ENCODE assay signal across 8 mouse cellular contexts in genomic region chr9:42123204-42123603, GRCm38 (mm10). TPM values are rescaled to one million over a fixed set of nuclear protein-coding genes. Genes with fewer than 3 reads are reported as not detected.
DNase-seq lines count a peak whose midpoint lies in the region; ATAC-seq and TF ChIP-seq lines count a peak whose summit lies in the region.

No protein-coding gene starts in this region.

- intact Hi-C loops in gastrocnemius, adult 2 months (cut with DNase I), result loop anchor here (5.0 kb wide), 3 partner anchors 36 to 126 kb away; no protein-coding TSS in a partner anchor

- H3K36me3 ChIP-seq in spleen, adult 2 months (ENCODE audit: control insufficient read depth, insufficient read depth, low read length), result no peaks in the 10 kb centered on the region
- H3K36me3 ChIP-seq in liver, embryonic 12.5 days, result no peaks in the 10 kb centered on the region
- H3K36me3 ChIP-seq in stomach, embryonic 16.5 days (ENCODE audit: control insufficient read depth, insufficient read depth, low read length), result no peaks in the 10 kb centered on the region

- H3K9me3 ChIP-seq in liver, embryonic 12.5 days (replicated peaks), result no peaks in the 10 kb centered on the region
- H3K9me3 ChIP-seq in stomach, embryonic 16.5 days (replicated peaks; ENCODE audit: control insufficient read depth, low read length), result no peaks in the 10 kb centered on the region

- peaks cover 24% of the 10 kb centered on the region; the same call in 1 of the 2 replicates for H3K4me1 ChIP-seq in spleen, adult 2 months (ENCODE audit: control insufficient read depth, insufficient read depth, insufficient read length)
- 0 out of 2 replicates have a peak, but pooled peaks cover 8% of the 10 kb centered on the region for H3K4me1 ChIP-seq in liver, embryonic 12.5 days
- H3K4me1 ChIP-seq in stomach, embryonic 16.5 days (ENCODE audit: control insufficient read depth, insufficient read depth, low read length), result peaks cover 23% of the 10 kb centered on the region

- H3K9ac ChIP-seq in liver, embryonic 12.5 days, result no peak overlapping the region
- peak overlapping the region; percentile 91 for H3K9ac ChIP-seq in stomach, embryonic 16.5 days (ENCODE audit: low read length)

- ATAC-seq in liver, embryonic 12.5 days, result no peak
- no peak for ATAC-seq in stomach, embryonic 16.5 days (ENCODE audit: insufficient read depth, low FRiP score)

- 65% methylated on average over 11 of the region's 11 CpGs for WGBS in spleen, adult 2 months
- WGBS in liver, embryonic 12.5 days (ENCODE audit: insufficient replicate concordance), result 25% methylated on average over 11 of the region's 11 CpGs
- 25% methylated on average over 11 of the region's 11 CpGs for WGBS in stomach, embryonic 16.5 days

- peak overlapping the region; percentile 97 for H3K4me3 ChIP-seq in gastrocnemius, adult 2 months
- H3K4me3 ChIP-seq in spleen, adult 2 months (ENCODE audit: extremely low read depth, insufficient read depth, insufficient read length), result peak overlapping the region; percentile 89
- H3K4me3 ChIP-seq in liver, embryonic 12.5 days, result peak overlapping the region; percentile 59
- peak overlapping the region; percentile 82 for H3K4me3 ChIP-seq in stomach, embryonic 16.5 days (replicated peaks; ENCODE audit: low read length)

- H3K27me3 ChIP-seq in spleen, adult 2 months (ENCODE audit: control insufficient read depth, insufficient read depth, low read length), result no peaks in the 10 kb centered on the region
- peaks cover 53% of the 10 kb centered on the region for H3K27me3 ChIP-seq in liver, embryonic 12.5 days (replicated peaks)
- H3K27me3 ChIP-seq in stomach, embryonic 16.5 days (ENCODE audit: control insufficient read depth, insufficient read depth, low read length), result no peaks in the 10 kb centered on the region

- H3K4me2 ChIP-seq in liver, embryonic 12.5 days, result peak overlapping the region; percentile 75
- peak overlapping the region; percentile 91 for H3K4me2 ChIP-seq in stomach, embryonic 16.5 days (ENCODE audit: low read depth, low read length)

- no peak for DNase-seq in gastrocnemius, adult 2 months
- DNase-seq in gastrocnemius, adult 18-20 months (ENCODE audit: low spot score), result no peak
- no peak for DNase-seq in spleen, adult 2 months (ENCODE audit: low read depth in 1 of 2, low spot score in 2 of 2)
- DNase-seq in spleen, postnatal 36 days (ENCODE audit: low spot score in 2 of 2), result no peak
- DNase-seq in adrenal gland, postnatal 10 days, result no peak
- DNase-seq in layer of hippocampus, postnatal 14 days (ENCODE audit: low spot score in 2 of 2), result no peak

- no peak for TF ChIP-seq POLR2A in spleen, adult 2 months (IDR thresholded peaks at IDR 0.05; ENCODE audit: low read depth, low read length)

- peak overlapping the region; percentile 89 for H3K27ac ChIP-seq in gastrocnemius, adult 2 months
- peak overlapping the region; percentile 89; the same call in 1 of the 2 replicates for H3K27ac ChIP-seq in spleen, adult 2 months (ENCODE audit: insufficient read depth, low read length)
- H3K27ac ChIP-seq in liver, embryonic 12.5 days, result no peak overlapping the region
- peak overlapping the region; percentile 81; the same call in 1 of the 2 replicates for H3K27ac ChIP-seq in stomach, embryonic 16.5 days (ENCODE audit: low read length)

- no peak for TF ChIP-seq CTCF in gastrocnemius, adult 2 months (IDR thresholded peaks at IDR 0.05)
- no peak for TF ChIP-seq CTCF in spleen, adult 2 months (IDR thresholded peaks at IDR 0.05; ENCODE audit: extremely low read depth, insufficient read depth, insufficient read length, insufficient replicate concordance)

RNA-seq across cellular contexts. Expression of gene Sorl1, which starts 0.9 kb away (rescaled TPM):
- 10 to 100 TPM; 38.7 to 43.4 TPM for total RNA-seq in gastrocnemius, adult 2 months (2021)
- 10 to 100 TPM; 37.8 to 38.9 TPM for total RNA-seq in gastrocnemius, adult 18-20 months (2021)
- 69.7 and 93.6 TPM in 2 replicates for polyA plus RNA-seq in spleen, adult 2 months (2012; rRNA removed)
- 0.98 and 1.3 TPM in 2 replicates for polyA plus RNA-seq in liver, embryonic 12.5 days (2016; fragmentation: Nextera tagmentation; extraction: Ambion mirVana)
- 12.0 and 12.9 TPM in 2 replicates for polyA plus RNA-seq in stomach, embryonic 16.5 days (2015; fragmentation: Nextera tagmentation; extraction: Ambion mirVana)
- 10 to 100 TPM; 10.4 to 17.5 TPM for total RNA-seq in adrenal gland, postnatal 10 days (2021)
- 100 to 1,000 TPM; 135 to 139 TPM for total RNA-seq in layer of hippocampus, postnatal 14 days (2021)
